Mouse (Mus musculus): ENCODE results near the gene Gabrg3. TPM values are rescaled to one million over a fixed set of nuclear protein-coding genes. Genes with fewer than 3 reads are reported as not detected.

Gabrg3 gene
- total and polyA plus RNA-seq, 3 experiments: not detected

DNA sequence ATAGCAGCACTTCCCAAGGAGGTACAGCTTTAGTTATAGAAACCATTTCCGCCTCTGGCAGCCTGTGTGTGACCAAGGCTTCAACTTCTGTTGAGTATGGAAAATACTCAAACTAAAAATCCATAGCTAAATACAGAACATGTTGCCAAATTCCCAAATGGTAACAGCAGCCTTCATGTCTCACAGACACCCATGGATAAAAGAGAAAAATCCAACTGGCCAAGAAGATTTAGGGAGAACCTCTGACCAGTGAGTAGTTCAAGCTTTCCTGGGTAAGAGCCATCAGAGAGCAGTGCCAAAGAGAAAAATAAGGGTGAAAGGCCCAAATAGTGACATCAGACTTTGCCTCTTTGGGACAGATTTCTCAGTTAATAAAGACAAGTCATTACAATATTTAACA is 38.2 kb downstream of the Gabrg3 start:
- Histone ChIP-seq H3K4me3 (replicated peaks in 1 of 3; ENCODE audit: low read depth in 2 of 3, low read length in 2 of 3, poor library complexity in 1 of 3) (no peak overlapping the region), H3K4me2 (ENCODE audit: insufficient read depth, low read depth, poor library complexity, severe bottlenecking) (no peak overlapping the region), H3K36me3 (replicated peaks in 1 of 2; ENCODE audit: control insufficient read depth in 1 of 2, insufficient read depth in 1 of 2, low read length in 1 of 2) (no peaks in the 10 kb centered on the region), H3K4me1 (ENCODE audit: control insufficient read depth in 1 of 2, insufficient read depth in 2 of 2) (no peaks in the 10 kb centered on the region), H3K9me3 (replicated peaks; ENCODE audit: low read length) (peaks cover 33% of the 10 kb centered on the region), H3K79me2 (replicated peaks; ENCODE audit: control insufficient read depth, extremely low read depth, insufficient read depth, poor library complexity, severe bottlenecking) (no peaks in the 10 kb centered on the region), H3K27me3 (replicated peaks) (no peaks in the 10 kb centered on the region), H3K9ac (ENCODE audit: insufficient read depth, low read depth) (no peak overlapping the region), H3K27ac (ENCODE audit: insufficient read depth, low read depth) (no peak overlapping the region)
- no peak for DNase-seq (ENCODE audit: extremely low read depth)
- TF ChIP-seq MAZ (IDR thresholded peaks at IDR 0.05; ENCODE audit: low read depth, low read length) (no peak), NELFE (IDR thresholded peaks at IDR 0.05; ENCODE audit: low read depth, low read length) (no peak), POLR2A (IDR thresholded peaks at IDR 0.05; ENCODE audit: low read depth, low read length) (no peak), JUN (IDR thresholded peaks at IDR 0.05; ENCODE audit: insufficient read depth, low read depth, low read length) (no peak), NRF1 (IDR thresholded peaks at IDR 0.05; ENCODE audit: low read depth, low read length) (no peak), SMC3 (IDR thresholded peaks at IDR 0.05; ENCODE audit: low read depth, low read length) (no peak), USF1 (IDR thresholded peaks at IDR 0.05; ENCODE audit: low read depth, low read length) (no peak), GABPA (IDR thresholded peaks at IDR 0.05; ENCODE audit: insufficient replicate concordance, low read depth, low read length) (no peak), USF2 (conservative IDR thresholded peaks at IDR 0.05; ENCODE audit: low read depth, low read length) (no peak), KAT2A (IDR thresholded peaks at IDR 0.05; ENCODE audit: insufficient replicate concordance, low read length) (no peak), ZNF384 (IDR thresholded peaks at IDR 0.05; ENCODE audit: low read depth, low read length) (no peak), IRF4 (IDR thresholded peaks at IDR 0.05; ENCODE audit: low read depth, low read length) (no peak), TCF12 (IDR thresholded peaks at IDR 0.05; ENCODE audit: low read depth, low read length) (no peak)
- dilution Hi-C loops (cut with MboI; ENCODE audit: extremely low pct_ligation_motif_present, extremely low pct_unique_long_range_greater_than_20kb, low sequenced_read_pairs): no loop called here
- in situ Hi-C loops (cut with MboI; ENCODE audit: low pct_ligation_motif_present, low pct_unique_long_range_greater_than_20kb, low sequenced_read_pairs): no loop called here

- Histone ChIP-seq H3K79me2 (replicated peaks; ENCODE audit: control insufficient read depth, extremely low read depth, insufficient read depth, poor library complexity, severe bottlenecking) (no peaks in the 10 kb centered on the region), H3K36me3 (replicated peaks in 1 of 2; ENCODE audit: control insufficient read depth in 1 of 2, insufficient read depth in 1 of 2, low read length in 1 of 2) (no peaks in the 10 kb centered on the region), H3K4me3 (replicated peaks in 1 of 3; ENCODE audit: low read depth in 2 of 3, low read length in 2 of 3, poor library complexity in 1 of 3) (no peak overlapping the region), H3K27ac (ENCODE audit: insufficient read depth, low read depth) (no peak overlapping the region), H3K4me2 (ENCODE audit: insufficient read depth, low read depth, poor library complexity, severe bottlenecking) (no peak overlapping the region), H3K9me3 (replicated peaks; ENCODE audit: low read length) (peaks cover 37% of the 10 kb centered on the region), H3K4me1 (ENCODE audit: control insufficient read depth in 1 of 2, insufficient read depth in 2 of 2) (no peaks in the 10 kb centered on the region), H3K9ac (ENCODE audit: insufficient read depth, low read depth) (no peak overlapping the region), H3K27me3 (replicated peaks) (no peaks in the 10 kb centered on the region)
- TF ChIP-seq NRF1 (IDR thresholded peaks at IDR 0.05; ENCODE audit: low read depth, low read length): no peak
- TF ChIP-seq MEF2A (IDR thresholded peaks at IDR 0.05; ENCODE audit: borderline replicate concordance, low read depth, low read length): no peak
- no peak for TF ChIP-seq MAZ (IDR thresholded peaks at IDR 0.05; ENCODE audit: low read depth, low read length)
- no peak for TF ChIP-seq TBP (conservative IDR thresholded peaks at IDR 0.05; ENCODE audit: low read depth, low read length)
- TF ChIP-seq IRF4 (IDR thresholded peaks at IDR 0.05; ENCODE audit: low read depth, low read length): no peak
- no peak for TF ChIP-seq KAT2A (IDR thresholded peaks at IDR 0.05; ENCODE audit: insufficient replicate concordance, low read length)
- no peak for TF ChIP-seq UBTF (IDR thresholded peaks at IDR 0.05; ENCODE audit: low read depth, low read length)
- no peak for TF ChIP-seq RAD21 (IDR thresholded peaks at IDR 0.05; ENCODE audit: low read depth, low read length)
- TF ChIP-seq MXI1 (IDR thresholded peaks at IDR 0.05; ENCODE audit: low read depth, low read length): no peak
- TF ChIP-seq ZMIZ1 (IDR thresholded peaks at IDR 0.05; ENCODE audit: low read depth, low read length): no peak
- no peak for TF ChIP-seq CTCF (conservative IDR thresholded peaks at IDR 0.05 in 1 of 2, IDR thresholded peaks at IDR 0.05 in 1 of 2; ENCODE audit: low read depth in 2 of 2, low read length in 2 of 2)
- no peak for TF ChIP-seq HCFC1 (IDR thresholded peaks at IDR 0.05; ENCODE audit: low read depth, low read length)
- TF ChIP-seq MAX (IDR thresholded peaks at IDR 0.05; ENCODE audit: low read length): no peak
- no peak for TF ChIP-seq EP300 (IDR thresholded peaks at IDR 0.05; ENCODE audit: low read length)
- TF ChIP-seq JUND (conservative IDR thresholded peaks at IDR 0.05; ENCODE audit: low read depth, low read length): no peak
- TF ChIP-seq SIN3A (IDR thresholded peaks at IDR 0.05; ENCODE audit: low read length): no peak
- TF ChIP-seq POLR2A (IDR thresholded peaks at IDR 0.05; ENCODE audit: low read depth, low read length): no peak
- no peak for TF ChIP-seq CHD1 (IDR thresholded peaks at IDR 0.05; ENCODE audit: low read depth, low read length)
- no peak for TF ChIP-seq CHD2 (IDR thresholded peaks at IDR 0.05; ENCODE audit: low read length)
- no peak for TF ChIP-seq ELF1 (IDR thresholded peaks at IDR 0.05; ENCODE audit: low read depth, low read length)
- no peak for DNase-seq (ENCODE audit: extremely low read depth)
- dilution Hi-C loops (cut with MboI; ENCODE audit: extremely low pct_ligation_motif_present, extremely low pct_unique_long_range_greater_than_20kb, low sequenced_read_pairs): no loop called here
- in situ Hi-C loops (cut with MboI; ENCODE audit: low pct_ligation_motif_present, low pct_unique_long_range_greater_than_20kb, low sequenced_read_pairs): no loop called here
Observed at GRCm38 (mm10) chr7:57341910-57342309, 45.1 kb downstream of the Gabrg3 start.

Measured in CH12.LX (cell line).